Mouse (Mus musculus) small intestine, adult 2 months (tissue): ENCODE data around the gene Tox2.

ENCODE experiments used
- CTCF ChIP-seq: fragments of 200-500 bp; IDR thresholded peaks from 2 replicates; pipeline ENCODE4 v1.5.1; 2012; ENCODE audit warnings: low read depth, mild to moderate bottlenecking, control low read depth, inconsistent platforms, low read length, moderate library complexity, mixed read lengths; ENCODE audit not compliant: insufficient replicate concordance, insufficient read length; ENCODE audit errors: extremely low read depth
- POLR2A ChIP-seq: fragments of 200-500 bp; IDR thresholded peaks from 2 replicates; pipeline ENCODE4 v1.6.1; 2012; ENCODE audit warnings: low read depth, mild to moderate bottlenecking, control low read depth, inconsistent platforms, low read length, moderate library complexity

GRCm38 (mm10) chr2:163248912-163249311, 46.0 kb downstream of the Tox2 start:
- TF ChIP-seq CTCF (no peak), POLR2A (no peak)
